Mouse (Mus musculus): ENCODE data around the gene Nfam1.

- no peak for TF ChIP-seq CTCF (IDR thresholded peaks at IDR 0.05; ENCODE audit: insufficient read depth, low read length)
- no peak for TF ChIP-seq POLR2A (IDR thresholded peaks at IDR 0.05; ENCODE audit: borderline replicate concordance, extremely low read depth, low read depth, low read length)
These were observed 2.2 kb downstream of the Nfam1 start for GRCm38 (mm10) chr15:83030884-83031283.
